Mouse (Mus musculus) 416B (cell line): Measurements from ENCODE around the gene Snrpd3.
"Not testable (repeated sequence)": the region's sequence is repeated elsewhere in the genome, so short reads cannot be mapped to it uniquely, and the experiment has no call there.

Experiments used
- DNase-seq: peaks from one replicate; pipeline ENCODE4 v3.0.0; 2011; ENCODE audit warnings: low read depth

Gene Snrpd3

GRCm38 (mm10) chr10:75517073-75517757, at the start of gene Snrpd3:
Snrpd3 (plus strand) TSS chr10:75517551.
- peak; percentile 98 for DNase-seq

- DNase-seq: peak; percentile 70
Measured at GRCm38 (mm10) chr10:75473411-75473810, 43.9 kb upstream of the Snrpd3 start.

GRCm38 (mm10) chr10:75474571-75474970, 42.8 kb upstream of the Snrpd3 start:
- no peak for DNase-seq

GRCm38 (mm10) chr10:75475139-75475850, 42.1 kb upstream of the Snrpd3 start:
- not testable (repeated sequence) for DNase-seq

GRCm38 (mm10) chr10:75477034-75477433, 40.3 kb upstream of the Snrpd3 start:
- DNase-seq: no peak

- DNase-seq: no peak
Measured at GRCm38 (mm10) chr10:75479955-75480354, 37.4 kb upstream of the Snrpd3 start.

- DNase-seq: no peak
Measured at GRCm38 (mm10) chr10:75481703-75482102, 35.6 kb upstream of the Snrpd3 start.

GRCm38 (mm10) chr10:75482271-75482670, 35.1 kb upstream of the Snrpd3 start:
- no peak for DNase-seq

- DNase-seq: no peak
Measured at GRCm38 (mm10) chr10:75482919-75483483, 34.4 kb upstream of the Snrpd3 start.

- no peak for DNase-seq
Measured at GRCm38 (mm10) chr10:75484066-75484465, 33.3 kb upstream of the Snrpd3 start.

- DNase-seq: no peak
Measured at GRCm38 (mm10) chr10:75484767-75485166, 32.6 kb upstream of the Snrpd3 start.

GRCm38 (mm10) chr10:75486086-75486979, 31.0 kb upstream of the Snrpd3 start:
- peak; percentile 78 for DNase-seq

- DNase-seq: no peak
Measured at GRCm38 (mm10) chr10:75487131-75487530, 30.2 kb upstream of the Snrpd3 start.

GRCm38 (mm10) chr10:75489522-75489921, 27.8 kb upstream of the Snrpd3 start:
- DNase-seq: no peak

- DNase-seq: peak; percentile 56
Measured at GRCm38 (mm10) chr10:75490731-75491130, 26.6 kb upstream of the Snrpd3 start.

GRCm38 (mm10) chr10:75491234-75491935, 26.0 kb upstream of the Snrpd3 start:
- no peak for DNase-seq

GRCm38 (mm10) chr10:75491936-75492262, 25.5 kb upstream of the Snrpd3 start:
- peak; percentile 79 for DNase-seq

- peak; percentile 42 for DNase-seq
Measured at GRCm38 (mm10) chr10:75495304-75495703, 22.0 kb upstream of the Snrpd3 start.

GRCm38 (mm10) chr10:75495921-75496320, 21.4 kb upstream of the Snrpd3 start:
- no peak for DNase-seq

- DNase-seq: not testable (repeated sequence)
Measured at GRCm38 (mm10) chr10:75499214-75499613, 18.1 kb upstream of the Snrpd3 start.

- no peak for DNase-seq
Measured at GRCm38 (mm10) chr10:75499791-75500190, 17.6 kb upstream of the Snrpd3 start.

GRCm38 (mm10) chr10:75500345-75500744, 17.0 kb upstream of the Snrpd3 start:
- DNase-seq: no peak
